Mouse (Mus musculus) CH12.LX (cell line): ENCODE measurements around the gene Lmo1.

Experiments used
- CTCF ChIP-seq, 2 experiments: IDR thresholded peaks in 1 of 2; conservative IDR thresholded peaks in 1 of 2; 2 replicates each; pipeline ENCODE4 v1.5.1; 2011 to 2012; ENCODE audit warnings: low read depth in 2 of 2, low read length in 2 of 2, improper control_type of control experiment in 1 of 2, inconsistent platforms in 1 of 2, mild to moderate bottlenecking in 1 of 2, moderate library complexity in 1 of 2
- EP300 ChIP-seq: IDR thresholded peaks from 2 replicates; pipeline ENCODE4 v1.6.1; 2011; ENCODE audit warnings: low read length, improper control_type of control experiment
- HCFC1 ChIP-seq: IDR thresholded peaks from 2 replicates; pipeline ENCODE4 v1.6.1; 2012; ENCODE audit warnings: low read depth, mild to moderate bottlenecking, inconsistent platforms, low read length, improper control_type of control experiment
- JUND ChIP-seq: conservative IDR thresholded peaks from 2 replicates; pipeline ENCODE4 v1.6.1; 2011; ENCODE audit warnings: low read depth, low read length, improper control_type of control experiment
- MAFK ChIP-seq: IDR thresholded peaks from 2 replicates; pipeline ENCODE4 v1.6.1; 2011; ENCODE audit warnings: low read length, improper control_type of control experiment; ENCODE audit not compliant: insufficient replicate concordance
- NRF1 ChIP-seq: IDR thresholded peaks from 2 replicates; pipeline ENCODE4 v1.6.1; 2014; ENCODE audit warnings: low read depth, mild to moderate bottlenecking, inconsistent platforms, low read length, improper control_type of control experiment, moderate library complexity
- POLR2A ChIP-seq: IDR thresholded peaks from 2 replicates; pipeline ENCODE4 v1.6.1; 2011; ENCODE audit warnings: low read depth, mild to moderate bottlenecking, improper control_type of control experiment, low read length
- TBP ChIP-seq: conservative IDR thresholded peaks from 2 replicates; pipeline ENCODE4 v1.6.1; 2011; ENCODE audit warnings: low read depth, low read length, improper control_type of control experiment
- TCF12 ChIP-seq: IDR thresholded peaks from 2 replicates; pipeline ENCODE4 v1.6.1; 2014; ENCODE audit warnings: low read depth, mild to moderate bottlenecking, inconsistent platforms, low read length, improper control_type of control experiment
- UBTF ChIP-seq: IDR thresholded peaks from 2 replicates; pipeline ENCODE4 v1.6.1; 2012; ENCODE audit warnings: low read depth, mild to moderate bottlenecking, inconsistent platforms, low read length, improper control_type of control experiment, moderate library complexity
- USF1 ChIP-seq: IDR thresholded peaks from 2 replicates; pipeline ENCODE4 v1.6.1; 2014; ENCODE audit warnings: low read depth, mild to moderate bottlenecking, inconsistent platforms, low read length, improper control_type of control experiment
- USF2 ChIP-seq: conservative IDR thresholded peaks from 2 replicates; pipeline ENCODE4 v1.6.1; 2011; ENCODE audit warnings: low read depth, low read length, improper control_type of control experiment
- ZNF384 ChIP-seq: IDR thresholded peaks from 2 replicates; pipeline ENCODE4 v1.6.1; 2012; ENCODE audit warnings: low read depth, low read length, improper control_type of control experiment, inconsistent platforms

DNA sequence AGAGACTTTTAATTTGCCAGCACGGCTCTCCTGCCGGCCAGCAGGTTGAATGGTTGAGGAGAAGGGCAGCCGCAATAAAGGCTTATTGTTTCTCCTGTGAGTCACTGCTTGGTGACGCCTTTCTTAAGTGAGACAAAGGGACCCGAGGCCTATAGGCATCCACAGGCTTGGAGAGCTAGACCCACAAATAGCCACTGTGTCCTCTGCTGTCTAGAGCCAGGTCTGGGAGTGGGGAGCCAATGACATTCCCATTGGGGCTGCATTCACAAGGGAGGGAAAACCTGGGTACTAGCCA lies 43.9 kb upstream of the Lmo1 start:
- TF ChIP-seq USF2, result no peak
- no peak for TF ChIP-seq MAFK
- no peak for TF ChIP-seq CTCF (conservative IDR thresholded peaks at IDR 0.05 in 1 of 2, IDR thresholded peaks at IDR 0.05 in 1 of 2; ENCODE audit: low read depth in 2 of 2, low read length in 2 of 2)
- no peak for TF ChIP-seq TCF12
- no peak for TF ChIP-seq POLR2A
- no peak for TF ChIP-seq HCFC1
- no peak for TF ChIP-seq USF1
- TF ChIP-seq NRF1, result no peak
- TF ChIP-seq UBTF, result no peak
- no peak for TF ChIP-seq ZNF384
- no peak for TF ChIP-seq EP300
- TF ChIP-seq TBP, result no peak
- TF ChIP-seq JUND, result no peak
